Mouse (Mus musculus) heart, postnatal 0 days (tissue): ENCODE data around the gene D630003M21Rik.

ENCODE experiments used
- CTCF ChIP-seq: IDR thresholded peaks from 2 replicates; pipeline ENCODE4 v1.5.1; 2016; ENCODE audit warnings: antibody characterized with exemption, control low read depth, low read depth
- EP300 ChIP-seq: IDR thresholded peaks from 2 replicates; pipeline ENCODE4 v1.6.1; 2016; ENCODE audit warnings: antibody characterized with exemption, low read depth

DNA sequence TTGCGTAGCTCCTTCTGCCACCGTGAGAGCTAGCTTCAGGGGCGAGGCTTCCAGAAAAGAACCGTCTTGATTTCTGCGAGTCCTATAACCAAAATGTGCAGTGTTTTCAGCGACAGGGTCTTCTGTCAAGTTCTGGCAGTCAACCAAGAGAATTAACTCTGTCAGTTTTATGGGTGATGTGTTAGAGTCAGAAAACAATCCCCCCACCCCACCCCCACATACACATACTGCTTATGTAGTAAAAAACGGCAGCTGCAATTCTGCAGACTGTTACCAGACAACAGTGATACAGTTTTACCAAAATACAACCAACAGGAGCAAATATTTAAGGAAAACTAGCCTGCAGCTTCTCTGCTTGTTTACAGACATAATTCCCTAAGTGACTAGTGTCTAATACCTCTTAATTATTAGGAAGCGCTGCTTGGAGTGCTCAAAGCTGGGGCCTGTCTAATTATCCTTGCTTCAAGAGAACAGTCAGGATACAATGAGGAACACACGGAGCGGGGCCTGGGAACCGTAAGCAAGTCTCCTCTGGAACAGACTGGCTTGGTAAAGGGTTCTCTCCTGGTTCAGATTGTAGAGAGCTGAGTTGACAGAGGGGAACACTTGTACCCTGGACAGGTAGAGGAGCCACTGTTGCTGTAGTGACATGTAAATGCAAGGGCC is 42.7 kb downstream of the D630003M21Rik start:
- TF ChIP-seq CTCF (no peak), EP300 (no peak)
